Mouse (Mus musculus): ENCODE data around the gene Tssk3.

GRCm38 (mm10) chr4:129525338-129525737 is 34.5 kb upstream of the Tssk3 start:
- TF ChIP-seq CTCF (conservative IDR thresholded peaks at IDR 0.05; ENCODE audit: low read length) (no peak), POU5F1 (IDR thresholded peaks at IDR 0.05; ENCODE audit: borderline replicate concordance, low read length) (no peak), NANOG (IDR thresholded peaks at IDR 0.05; ENCODE audit: borderline replicate concordance, low read length) (no peak)

Measured in E14TG2a.4 (cell line).